Mouse (Mus musculus) midbrain, embryonic 15.5 days (tissue): Measurements from ENCODE around the gene Clca2. TPM values are rescaled to one million over a fixed set of nuclear protein-coding genes. Genes with fewer than 3 reads are reported as not detected.
"Not testable (repeated sequence)": the region's sequence is repeated elsewhere in the genome, so short reads cannot be mapped to it uniquely, and the experiment has no call there.

Source experiments
- ATAC-seq: fragments of 200-750 bp; cut with Nextera tagmentation; replicated peaks from 2 replicates; pipeline ENCODE4 v1.8.0; 2017; ENCODE audit warnings: moderate TSS enrichment
- H3K27ac ChIP-seq: fragments of 300-500 bp; sonication (generic); 2 replicates; pipeline ENCODE4 v1.5.1; 2015; ENCODE audit warnings: mild to moderate bottlenecking, inconsistent platforms
- H3K27me3 ChIP-seq: fragments of 300-500 bp; sonication (generic); replicated peaks from 2 replicates; pipeline ENCODE4 v1.6.1; 2015; ENCODE audit warnings: inconsistent platforms
- H3K36me3 ChIP-seq: fragments of 300-500 bp; sonication (generic); replicated peaks from 2 replicates; pipeline ENCODE4 v1.6.1; 2015; ENCODE audit warnings: inconsistent platforms
- H3K4me1 ChIP-seq: fragments of 300-500 bp; sonication (generic); 2 replicates; pipeline ENCODE4 v1.6.1; 2015; ENCODE audit warnings: inconsistent platforms
- H3K4me2 ChIP-seq: fragments of 300-500 bp; sonication (generic); 2 replicates; pipeline ENCODE4 v1.6.1; 2015; ENCODE audit warnings: inconsistent platforms, mild to moderate bottlenecking, moderate library complexity
- H3K4me3 ChIP-seq: fragments of 300-500 bp; sonication (generic); 2 replicates; pipeline ENCODE4 v1.5.1; 2015; ENCODE audit warnings: mild to moderate bottlenecking, inconsistent platforms
- H3K9ac ChIP-seq: fragments of 300-500 bp; sonication (generic); 2 replicates; pipeline ENCODE4 v1.6.1; 2015; ENCODE audit warnings: mild to moderate bottlenecking, inconsistent platforms
- H3K9me3 ChIP-seq: fragments of 300-500 bp; sonication (generic); 2 replicates; pipeline ENCODE4 v1.6.1; 2016; ENCODE audit warnings: inconsistent platforms
- WGBS: fragments of 180-500 bp; shearing (Covaris S2); methylation state at CpG from one replicate; pipeline ENCODE4 v1.1.7; 2015; ENCODE audit warnings: mixed read lengths; 5-methylcytosine and 5-hydroxymethylcytosine counted together
- polyA plus RNA-seq: library from polyadenylated mRNA; unstranded; fragments of >200 nt; fragmentation: Nextera tagmentation; extraction: Ambion mirVana; gene quantifications from 2 replicates; pipeline ENCODE4 v1.2.1, GENCODE M21; 2015

Gene Clca2
- polyA plus RNA-seq, 1 experiment from 2014 or later: 0.08 TPM

- Histone ChIP-seq H3K27me3 (no peaks in the 10 kb centered on the region), H3K4me2 (no peak overlapping the region), H3K27ac (no peak overlapping the region), H3K9me3 (no peaks in the 10 kb centered on the region), H3K36me3 (no peaks in the 10 kb centered on the region), H3K4me1 (no peaks in the 10 kb centered on the region), H3K9ac (no peak overlapping the region), H3K4me3 (no peak overlapping the region)
- WGBS: 91% methylated on average over 3 of the region's 3 CpGs
- no peak for ATAC-seq
Observed at GRCm38 (mm10) chr3:145072339-145072738, 26.9 kb downstream of the Clca2 start.

- Histone ChIP-seq H3K4me1 (no peaks in the 10 kb centered on the region), H3K4me3 (no peak overlapping the region), H3K27ac (no peak overlapping the region), H3K27me3 (no peaks in the 10 kb centered on the region), H3K9ac (no peak overlapping the region), H3K4me2 (no peak overlapping the region), H3K9me3 (no peaks in the 10 kb centered on the region), H3K36me3 (no peaks in the 10 kb centered on the region)
- 87% methylated on average over 4 of the region's 4 CpGs for WGBS
- no peak for ATAC-seq
Observed at GRCm38 (mm10) chr3:145068964-145069363, 30.3 kb downstream of the Clca2 start.

DNA sequence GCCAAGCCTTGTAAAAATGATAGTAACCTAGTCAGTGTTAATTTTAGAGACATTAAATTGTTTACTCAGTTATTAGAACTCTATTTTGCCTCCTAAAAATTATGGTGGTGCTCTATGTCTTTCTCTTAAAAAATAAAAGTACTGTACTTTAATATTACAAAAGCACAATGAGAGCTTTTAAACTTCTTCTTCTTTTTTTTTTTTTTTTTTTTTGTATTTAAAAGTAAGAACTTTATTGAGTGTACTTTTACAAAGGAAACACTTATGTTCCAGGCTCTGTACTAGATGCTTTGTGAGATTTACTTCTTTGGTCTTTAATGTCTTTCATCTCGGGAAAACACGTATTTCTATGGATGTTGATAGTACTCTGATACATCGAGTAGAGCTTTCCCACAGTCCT is 44.1 kb downstream of the Clca2 start:
- H3K4me1 ChIP-seq, ATAC-seq, H3K27ac ChIP-seq, H3K4me2 ChIP-seq, H3K9me3 ChIP-seq, H3K4me3 ChIP-seq, H3K27me3 ChIP-seq, H3K9ac ChIP-seq, H3K36me3 ChIP-seq: not testable (repeated sequence)
- 90% methylated on average over 3 of the region's 3 CpGs for WGBS

GRCm38 (mm10) chr3:145049820-145050219 is 49.4 kb downstream of the Clca2 start:
- Histone ChIP-seq H3K36me3 (no peaks in the 10 kb centered on the region), H3K9me3 (no peaks in the 10 kb centered on the region), H3K4me3 (no peak overlapping the region), H3K4me2 (no peak overlapping the region), H3K27ac (no peak overlapping the region), H3K27me3 (no peaks in the 10 kb centered on the region), H3K4me1 (no peaks in the 10 kb centered on the region), H3K9ac (no peak overlapping the region)
- 86% methylated on average over 3 of the region's 3 CpGs for WGBS
- ATAC-seq: no peak

DNA sequence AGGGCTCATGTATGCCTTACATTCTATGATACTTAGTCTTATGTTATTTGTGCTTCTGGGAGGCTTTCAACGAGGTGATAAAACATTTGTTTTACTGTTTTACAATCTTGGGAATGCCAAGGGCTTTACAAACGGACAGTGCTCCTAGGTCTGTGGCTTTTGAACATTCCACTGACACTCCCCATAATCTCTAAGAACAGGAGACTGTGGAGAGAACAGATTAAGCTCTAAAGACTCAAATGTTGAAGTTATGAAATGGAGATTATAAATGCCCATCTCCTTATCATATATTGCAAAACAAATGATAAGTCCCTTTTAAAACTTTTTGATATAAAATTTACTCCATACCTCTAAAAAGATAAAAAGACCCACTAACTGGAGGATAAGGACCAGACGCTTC is 60.4 kb downstream of the Clca2 start:
- Histone ChIP-seq H3K9ac (no peak overlapping the region), H3K9me3 (no peaks in the 10 kb centered on the region), H3K36me3 (no peaks in the 10 kb centered on the region), H3K4me1 (no peaks in the 10 kb centered on the region), H3K27ac (no peak overlapping the region), H3K27me3 (no peaks in the 10 kb centered on the region), H3K4me3 (no peak overlapping the region), H3K4me2 (no peak overlapping the region)
- 71% methylated on average over 3 of the region's 3 CpGs for WGBS
- no peak for ATAC-seq

GRCm38 (mm10) chr3:145032676-145033075 is 66.6 kb downstream of the Clca2 start, which contains the start of gene Clca1:
Gene Clca1 (minus strand): TSS chr3:145032776.
- Histone ChIP-seq H3K27ac (no peak within 1 kb of the TSS), H3K27me3 (no peaks in the 10 kb centered on the region), H3K4me1 (no peaks in the 10 kb centered on the region), H3K4me2 (no peak within 1 kb of the TSS), H3K36me3 (no peaks in the 10 kb centered on the region), H3K9me3 (no peaks in the 10 kb centered on the region), H3K4me3 (no peak within 1 kb of the TSS), H3K9ac (no peak within 1 kb of the TSS)
- no peak for ATAC-seq

DNA sequence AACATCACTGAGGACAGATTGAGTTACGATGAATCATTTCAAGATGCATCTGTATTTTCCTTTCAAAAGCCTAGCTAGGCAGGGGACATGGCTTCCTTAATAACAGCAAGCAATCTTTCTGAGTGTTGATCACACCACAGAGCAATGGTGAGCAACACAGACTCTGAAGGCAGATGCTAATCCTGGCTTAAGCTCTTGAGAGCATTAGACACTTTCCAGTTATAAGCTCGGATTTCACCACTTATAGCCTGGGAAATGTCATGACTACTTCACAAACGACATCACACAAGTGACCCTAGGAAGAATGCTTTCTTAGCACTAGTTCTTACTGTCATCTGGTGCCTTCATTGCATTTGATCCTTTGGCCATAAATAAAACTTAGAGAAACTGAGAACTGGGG is 71.2 kb downstream of the Clca2 start:
- WGBS: 61% methylated on average over 3 of the region's 3 CpGs
- no peak overlapping the region for H3K9ac ChIP-seq
- no peaks in the 10 kb centered on the region for H3K4me1 ChIP-seq
- no peak overlapping the region for H3K4me2 ChIP-seq
- no peaks in the 10 kb centered on the region for H3K36me3 ChIP-seq
- no peaks in the 10 kb centered on the region for H3K9me3 ChIP-seq
- H3K27me3 ChIP-seq: no peaks in the 10 kb centered on the region
- H3K4me3 ChIP-seq: no peak overlapping the region
- ATAC-seq: no peak
- no peak overlapping the region for H3K27ac ChIP-seq

- no peaks in the 10 kb centered on the region for H3K27me3 ChIP-seq
- no peaks in the 10 kb centered on the region for H3K9me3 ChIP-seq
- no peak overlapping the region for H3K27ac ChIP-seq
- ATAC-seq: no peak
- 29% methylated on average over 3 of the region's 3 CpGs for WGBS
- H3K4me2 ChIP-seq: no peak overlapping the region
- H3K4me3 ChIP-seq: no peak overlapping the region
- H3K4me1 ChIP-seq: no peaks in the 10 kb centered on the region
- no peaks in the 10 kb centered on the region for H3K36me3 ChIP-seq
- H3K9ac ChIP-seq: no peak overlapping the region
Observed at GRCm38 (mm10) chr3:145026750-145027149, 72.5 kb downstream of the Clca2 start.

Other genes starting within 250 kb of the Clca2 start
- not detected in 2 replicates for gene Clca4b, start 166.9 kb downstream of the Clca2 start, polyA plus RNA-seq
- 0.05 and 0.08 TPM in 2 replicates for gene Clca4a, start 124.4 kb downstream of the Clca2 start, polyA plus RNA-seq
- not detected in 2 replicates for gene Clca1, start 66.7 kb downstream of the Clca2 start, polyA plus RNA-seq
- gene Odf2l, start 19.1 kb upstream of the Clca2 start, polyA plus RNA-seq: 13.1 and 13.7 TPM in 2 replicates
- 0.40 and 0.65 TPM in 2 replicates for gene Col24a1, start 193.0 kb upstream of the Clca2 start, polyA plus RNA-seq